Mouse (Mus musculus): ENCODE measurements around the gene Map1lc3b. TPM values are rescaled to one million over a fixed set of nuclear protein-coding genes. Genes with fewer than 3 reads are reported as not detected.

Gene Map1lc3b
- polyA plus RNA-seq, 1 experiment from 2014 or later: 177 TPM

GRCm38 (mm10) chr8:121558538-121558937 is 31.6 kb upstream of the Map1lc3b start:
- Histone ChIP-seq H3K4me1 (replicated peaks) (0 out of 2 replicates have a peak, but pooled peaks cover 6% of the 10 kb centered on the region), H3K27me3 (replicated peaks) (no peaks in the 10 kb centered on the region), H3K36me3 (peaks cover 21% of the 10 kb centered on the region), H3K4me2 (replicated peaks) (no peak overlapping the region), H3K9ac (no peak overlapping the region), H3K27ac (no peak overlapping the region), H3K4me3 (replicated peaks) (no peak overlapping the region), H3K9me3 (no peaks in the 10 kb centered on the region)
- ATAC-seq: no peak
- 84% methylated on average over 16 of the region's 16 CpGs for WGBS

- Histone ChIP-seq H3K27me3 (replicated peaks) (no peaks in the 10 kb centered on the region), H3K9me3 (no peaks in the 10 kb centered on the region), H3K4me1 (replicated peaks) (0 out of 2 replicates have a peak, but pooled peaks cover 6% of the 10 kb centered on the region), H3K4me2 (replicated peaks) (no peak overlapping the region), H3K9ac (no peak overlapping the region), H3K27ac (no peak overlapping the region), H3K4me3 (replicated peaks) (no peak overlapping the region), H3K36me3 (peaks cover 10% of the 10 kb centered on the region)
- WGBS: 89% methylated on average over 12 of the region's 12 CpGs
- no peak for ATAC-seq
Measured at GRCm38 (mm10) chr8:121559801-121560200, 30.4 kb upstream of the Map1lc3b start.

GRCm38 (mm10) chr8:121560432-121561100 is 29.6 kb upstream of the Map1lc3b start:
- no peak for ATAC-seq
- peaks cover 10% of the 10 kb centered on the region for H3K36me3 ChIP-seq
- WGBS: 92% methylated on average over 7 of the region's 7 CpGs

GRCm38 (mm10) chr8:121561636-121562345 is 28.4 kb upstream of the Map1lc3b start:
- H3K4me2 ChIP-seq (replicated peaks): no peak overlapping the region
- 83% methylated on average over 16 of the region's 16 CpGs for WGBS
- H3K27ac ChIP-seq: no peak overlapping the region
- H3K9me3 ChIP-seq: no peaks in the 10 kb centered on the region
- H3K27me3 ChIP-seq (replicated peaks): no peaks in the 10 kb centered on the region
- 0 out of 2 replicates have a peak, but pooled peaks cover 6% of the 10 kb centered on the region for H3K4me1 ChIP-seq (replicated peaks)
- H3K36me3 ChIP-seq: peaks cover 10% of the 10 kb centered on the region
- no peak overlapping the region for H3K9ac ChIP-seq
- no peak for ATAC-seq
- H3K4me3 ChIP-seq (replicated peaks): no peak overlapping the region

More at GRCm38 (mm10) chr8:121560432-121561100, 29.6 kb upstream of the Map1lc3b start:
- H3K9me3 ChIP-seq: no peaks in the 10 kb centered on the region
- no peak overlapping the region for H3K9ac ChIP-seq
- no peak overlapping the region for H3K27ac ChIP-seq
- no peaks in the 10 kb centered on the region for H3K27me3 ChIP-seq (replicated peaks)
- H3K4me3 ChIP-seq (replicated peaks): no peak overlapping the region
- 0 out of 2 replicates have a peak, but pooled peaks cover 6% of the 10 kb centered on the region for H3K4me1 ChIP-seq (replicated peaks)
- no peak overlapping the region for H3K4me2 ChIP-seq (replicated peaks)

GRCm38 (mm10) chr8:121562941-121563351 is 27.2 kb upstream of the Map1lc3b start:
- no peak overlapping the region for H3K27ac ChIP-seq
- ATAC-seq: no peak
- no peak overlapping the region for H3K4me2 ChIP-seq (replicated peaks)
- no peak overlapping the region for H3K4me3 ChIP-seq (replicated peaks)
- H3K36me3 ChIP-seq: peaks cover 10% of the 10 kb centered on the region
- H3K27me3 ChIP-seq (replicated peaks): no peaks in the 10 kb centered on the region
- WGBS: 71% methylated on average over 9 of the region's 9 CpGs
- no peaks in the 10 kb centered on the region for H3K9me3 ChIP-seq
- 0 out of 2 replicates have a peak, but pooled peaks cover 6% of the 10 kb centered on the region for H3K4me1 ChIP-seq (replicated peaks)
- H3K9ac ChIP-seq: no peak overlapping the region

- Histone ChIP-seq H3K4me3 (replicated peaks) (no peak overlapping the region), H3K36me3 (peaks cover 10% of the 10 kb centered on the region), H3K4me1 (replicated peaks) (0 out of 2 replicates have a peak, but pooled peaks cover 8% of the 10 kb centered on the region), H3K9me3 (no peaks in the 10 kb centered on the region), H3K27ac (no peak overlapping the region), H3K9ac (no peak overlapping the region), H3K27me3 (replicated peaks) (no peaks in the 10 kb centered on the region), H3K4me2 (replicated peaks) (no peak overlapping the region)
- no peak for ATAC-seq
- WGBS: 61% methylated on average over 6 of the region's 6 CpGs
Measured at GRCm38 (mm10) chr8:121563701-121564100, 26.5 kb upstream of the Map1lc3b start.

GRCm38 (mm10) chr8:121568321-121568720 is 21.8 kb upstream of the Map1lc3b start:
- no peaks in the 10 kb centered on the region for H3K36me3 ChIP-seq
- WGBS: 60% methylated on average over 6 of the region's 6 CpGs
- no peak overlapping the region for H3K27ac ChIP-seq
- H3K9ac ChIP-seq: no peak overlapping the region
- no peaks in the 10 kb centered on the region for H3K27me3 ChIP-seq (replicated peaks)
- ATAC-seq: no peak
- no peak overlapping the region for H3K4me2 ChIP-seq (replicated peaks)
- no peak overlapping the region for H3K4me3 ChIP-seq (replicated peaks)
- H3K9me3 ChIP-seq: no peaks in the 10 kb centered on the region
- peaks cover 8% of the 10 kb centered on the region for H3K4me1 ChIP-seq (replicated peaks)

- H3K27ac ChIP-seq: no peak overlapping the region
- ATAC-seq: no peak
- H3K9me3 ChIP-seq: no peaks in the 10 kb centered on the region
- no peaks in the 10 kb centered on the region for H3K36me3 ChIP-seq
- H3K27me3 ChIP-seq (replicated peaks): no peaks in the 10 kb centered on the region
- no peak overlapping the region for H3K4me3 ChIP-seq (replicated peaks)
- peaks cover 13% of the 10 kb centered on the region for H3K4me1 ChIP-seq (replicated peaks)
- H3K4me2 ChIP-seq (replicated peaks): peak overlapping the region; percentile 26; the same call in 1 of the 2 replicates
- no peak overlapping the region for H3K9ac ChIP-seq
- 70% methylated on average over 21 of the region's 21 CpGs for WGBS
Measured at GRCm38 (mm10) chr8:121570335-121570734, 19.8 kb upstream of the Map1lc3b start.

- H3K4me1 ChIP-seq (replicated peaks): peaks cover 13% of the 10 kb centered on the region
- no peaks in the 10 kb centered on the region for H3K27me3 ChIP-seq (replicated peaks)
- no peak overlapping the region for H3K4me3 ChIP-seq (replicated peaks)
- no peaks in the 10 kb centered on the region for H3K9me3 ChIP-seq
- no peak for ATAC-seq
- WGBS: 76% methylated on average over 17 of the region's 17 CpGs
- H3K36me3 ChIP-seq: no peaks in the 10 kb centered on the region
- H3K9ac ChIP-seq: no peak overlapping the region
- no peak overlapping the region for H3K27ac ChIP-seq
- peak overlapping the region; percentile 26; the same call in 1 of the 2 replicates for H3K4me2 ChIP-seq (replicated peaks)
Measured at GRCm38 (mm10) chr8:121570801-121571200, 19.4 kb upstream of the Map1lc3b start.

GRCm38 (mm10) chr8:121572121-121572520 is 18.0 kb upstream of the Map1lc3b start:
- Histone ChIP-seq H3K4me2 (replicated peaks) (no peak overlapping the region), H3K4me3 (replicated peaks) (no peak overlapping the region), H3K9me3 (no peaks in the 10 kb centered on the region), H3K4me1 (replicated peaks) (peaks cover 19% of the 10 kb centered on the region), H3K27ac (no peak overlapping the region), H3K27me3 (replicated peaks) (no peaks in the 10 kb centered on the region), H3K9ac (no peak overlapping the region), H3K36me3 (no peaks in the 10 kb centered on the region)
- 74% methylated on average over 7 of the region's 7 CpGs for WGBS
- ATAC-seq: no peak

- no peaks in the 10 kb centered on the region for H3K27me3 ChIP-seq (replicated peaks)
- no peak overlapping the region for H3K27ac ChIP-seq
- ATAC-seq: peak; percentile 76
- no peak overlapping the region for H3K4me2 ChIP-seq (replicated peaks)
- no peak overlapping the region for H3K4me3 ChIP-seq (replicated peaks)
- H3K4me1 ChIP-seq (replicated peaks): peaks cover 25% of the 10 kb centered on the region
- H3K9ac ChIP-seq: no peak overlapping the region
- H3K36me3 ChIP-seq: no peaks in the 10 kb centered on the region
- WGBS: 25% methylated on average over 3 of the region's 3 CpGs
- H3K9me3 ChIP-seq: no peaks in the 10 kb centered on the region
Measured at GRCm38 (mm10) chr8:121573275-121573674, 16.9 kb upstream of the Map1lc3b start.

- WGBS: 68% methylated on average over 3 of the region's 3 CpGs
- Histone ChIP-seq H3K27ac (no peak overlapping the region), H3K4me1 (replicated peaks) (peaks cover 20% of the 10 kb centered on the region), H3K9ac (no peak overlapping the region), H3K9me3 (no peaks in the 10 kb centered on the region), H3K27me3 (replicated peaks) (no peaks in the 10 kb centered on the region), H3K4me3 (replicated peaks) (no peak overlapping the region), H3K36me3 (no peaks in the 10 kb centered on the region), H3K4me2 (replicated peaks) (no peak overlapping the region)
- ATAC-seq: no peak
Measured at GRCm38 (mm10) chr8:121575661-121576060, 14.5 kb upstream of the Map1lc3b start.

All from intestine, embryonic 15.5 days (tissue).